Mouse (Mus musculus) lung, postnatal 4 days (tissue): ENCODE measurements at regions not wholly inside any gene's neighbourhood (a gene's known extent, or its start where the extent isn't known, plus 50 kb on each side); places are given as distances from the start of the nearest gene placed in this dataset.
A peak's percentile ranks its signal among the peaks of the same experiment; 100 is the strongest.

Experiments
- DNase-seq, 2 experiments: peaks; one replicate each; pipeline ENCODE4 v3.0.0; 2021

GRCm38 (mm10) chr3:10697698-10698452 lies 362.4 kb upstream of the Gm38303 start:
- DNase-seq, result no peak

DNA sequence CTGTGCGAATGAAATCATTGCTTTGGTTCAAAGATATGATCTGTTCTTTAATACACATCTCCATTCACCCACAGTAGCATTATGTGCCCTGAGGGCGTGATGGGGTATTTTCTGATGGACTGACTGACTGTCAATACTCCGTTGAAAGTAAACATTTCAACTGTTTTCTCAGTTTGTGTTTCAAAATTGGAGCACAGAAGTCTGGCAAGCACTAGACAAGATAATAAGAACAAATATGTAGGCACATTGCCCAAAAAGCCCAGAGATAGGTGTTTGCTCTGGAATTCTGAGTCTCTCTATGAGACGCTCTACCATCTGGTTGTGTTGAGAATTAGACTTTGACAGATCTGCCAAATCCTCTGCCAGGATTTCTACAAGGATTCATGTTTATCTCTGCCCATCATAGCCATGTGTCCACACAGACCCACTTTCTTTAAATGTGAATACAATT lies 350.0 kb upstream of the Gm38303 start:
- DNase-seq, result no peak

DNA sequence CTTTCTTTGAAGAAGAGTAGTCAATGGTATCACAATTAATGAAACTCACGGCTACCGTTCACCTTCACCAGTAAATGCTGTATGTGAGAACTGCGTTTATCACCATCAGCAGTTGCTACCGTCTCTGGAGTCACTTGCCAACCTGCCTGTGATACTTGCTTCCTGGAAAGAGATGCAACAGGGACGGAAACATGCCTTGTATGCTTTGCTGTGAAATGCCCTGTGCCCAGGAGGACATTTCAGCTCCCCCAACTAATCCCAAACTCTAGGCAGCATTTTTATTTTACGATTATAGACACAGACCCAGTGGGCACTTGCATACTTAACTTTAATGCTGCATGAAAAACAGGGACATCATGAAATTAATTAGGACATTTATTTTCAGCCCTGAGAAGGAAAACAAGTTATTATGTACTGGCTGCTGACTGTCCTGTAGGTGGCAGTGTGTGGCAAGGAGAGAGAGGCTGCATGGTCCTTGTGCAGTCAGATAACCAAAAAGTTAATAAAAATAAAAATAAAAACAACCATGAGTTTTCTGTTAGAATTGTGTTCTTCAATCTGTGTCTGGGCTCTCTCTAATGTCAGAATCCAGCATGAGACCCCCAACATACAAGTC lies 349.5 kb upstream of the Gm38303 start:
- peak in 1 of 2 experiments; percentile 9 for DNase-seq

- DNase-seq, result no peak
Observed at GRCm38 (mm10) chr3:10681938-10682337, 346.5 kb upstream of the Gm38303 start.

GRCm38 (mm10) chr3:10647975-10648511 lies 312.6 kb upstream of the Gm38303 start:
- no peak for DNase-seq
